Mouse (Mus musculus) gastrocnemius, adult 8-10 months (tissue): ENCODE results near the gene Gpank1. TPM values are rescaled to one million over a fixed set of nuclear protein-coding genes. Genes with fewer than 3 reads are reported as not detected.

ENCODE experiments used
- DNase-seq, 2 experiments: peaks; one replicate each; pipeline ENCODE4 v3.0.0; 2022; ENCODE audit warnings: low spot score in 2 of 2
- total RNA-seq, 4 experiments: library from RNA; stranded (reverse); gene quantifications; 2 replicates each; pipeline ENCODE4 v1.2.4; 2022

The Gpank1 gene
- total RNA-seq, 4 experiments from 2014 or later, result 8.6 to 11.4 (median 9.3) TPM

DNA sequence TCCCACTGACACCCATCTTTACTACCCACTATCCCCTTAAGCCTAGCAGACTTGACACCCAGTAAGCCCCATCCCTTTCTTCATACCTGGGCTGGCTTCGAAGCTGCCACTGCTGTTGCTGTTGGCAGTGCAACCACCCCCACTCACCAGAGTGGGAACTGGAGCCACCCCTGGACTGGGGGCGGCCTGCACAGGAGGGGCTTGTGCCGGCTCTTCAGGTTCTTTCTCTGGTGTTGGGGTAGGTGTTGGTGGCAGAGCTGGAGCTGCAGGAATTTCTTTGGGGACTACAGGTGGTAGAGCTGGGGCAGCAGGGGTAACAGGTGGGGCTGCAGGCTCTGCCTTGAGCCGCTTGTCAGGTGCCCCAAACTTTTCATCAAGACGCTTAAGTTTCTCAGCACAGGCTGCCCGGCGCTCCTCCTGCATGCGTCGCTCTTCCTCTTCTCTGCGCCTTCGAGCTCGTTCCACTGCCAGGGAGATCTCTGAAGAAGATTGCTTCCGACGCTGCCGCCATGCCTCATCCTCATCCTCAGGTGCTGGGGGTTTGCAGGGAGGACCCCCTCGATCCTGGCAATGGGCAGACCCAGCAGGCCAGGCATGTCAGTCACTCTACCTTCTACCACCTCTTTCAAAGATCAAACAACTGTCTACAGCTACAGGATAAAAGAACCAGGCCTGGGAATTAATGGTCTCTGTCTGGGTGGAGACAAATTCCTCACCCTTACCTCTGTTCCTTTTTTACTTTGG is 37.8 kb downstream of the Gpank1 start:
- DNase-seq, result no peak

DNA sequence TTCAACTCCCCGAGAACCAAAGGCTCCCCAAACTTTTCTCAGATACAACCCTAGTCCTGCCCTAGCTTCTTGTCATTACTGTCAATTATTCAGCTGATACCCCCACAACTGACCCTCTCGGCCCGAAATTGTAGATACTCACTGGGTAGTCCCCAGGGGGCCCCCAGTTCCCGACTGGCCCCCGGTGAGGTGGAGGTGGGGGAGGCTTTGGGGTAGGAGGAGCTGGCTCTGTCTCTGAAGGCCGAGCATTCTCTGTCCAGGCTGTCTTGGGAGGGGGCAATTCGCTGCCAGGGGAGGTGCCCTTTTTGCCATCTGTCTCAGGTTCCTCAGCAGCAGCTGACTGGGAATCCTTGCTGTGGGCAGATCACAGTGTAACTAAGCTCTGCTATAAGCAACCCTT is 38.4 kb downstream of the Gpank1 start:
- DNase-seq, result no peak

DNA sequence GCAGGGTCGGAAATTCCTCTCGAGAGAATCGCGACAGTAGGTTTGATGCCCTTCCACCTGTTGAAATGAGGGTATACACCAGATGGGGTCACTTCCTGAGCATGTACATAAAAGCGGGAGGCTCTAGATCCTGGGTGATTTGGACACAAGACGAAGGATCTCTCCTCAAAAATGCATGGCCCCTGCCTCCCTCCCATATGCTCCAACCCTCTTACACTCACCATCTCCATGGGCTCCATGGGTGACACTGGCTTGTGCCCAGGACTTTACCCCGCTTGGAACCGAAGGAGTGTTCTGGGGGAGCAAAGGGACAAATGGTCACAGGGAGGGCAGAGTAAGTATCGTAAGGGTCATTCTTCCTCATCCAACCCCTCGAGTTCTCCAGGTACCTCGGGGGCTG is 40.2 kb downstream of the Gpank1 start:
- DNase-seq, result no peak

DNA sequence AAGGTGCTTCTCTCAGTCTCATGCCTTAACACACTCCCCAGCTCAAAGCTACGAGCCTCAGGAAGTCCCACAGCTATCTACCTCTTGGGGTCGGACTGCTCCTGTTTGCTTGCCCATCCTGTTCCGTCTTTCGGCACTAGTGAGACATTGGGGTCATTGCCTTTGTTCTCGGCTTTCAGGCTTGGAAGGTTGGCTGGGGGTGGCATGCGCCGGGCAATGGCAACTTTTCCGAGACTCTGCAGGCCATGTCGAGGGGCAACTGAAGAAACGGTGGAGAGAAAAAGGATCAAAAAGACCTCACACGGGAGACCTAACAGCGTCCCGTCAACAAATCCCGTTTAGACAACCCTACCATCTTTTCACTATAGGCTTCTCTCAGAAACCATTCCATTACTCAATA is 40.9 kb downstream of the Gpank1 start:
- no peak for DNase-seq

DNA sequence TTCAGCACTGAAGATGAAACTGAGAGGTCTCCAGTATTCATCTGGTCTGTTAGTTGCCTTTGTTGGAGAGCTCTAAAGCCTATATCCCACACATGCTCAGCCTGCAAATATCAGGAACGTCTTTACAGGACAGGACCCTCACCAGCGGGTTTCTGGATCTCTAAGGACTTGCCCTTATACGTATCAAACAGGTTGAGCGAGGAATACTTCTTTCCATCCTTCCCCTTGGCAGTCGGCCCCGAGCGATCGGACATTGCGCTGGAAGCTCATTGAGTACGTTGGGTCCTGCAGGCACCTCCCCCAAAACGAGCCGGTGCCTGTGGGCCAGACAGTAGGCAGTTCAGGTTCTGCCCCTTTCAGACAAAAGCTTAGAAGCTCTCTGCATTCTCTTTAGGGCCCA is 41.5 kb downstream of the Gpank1 start:
- DNase-seq, result no peak

DNA sequence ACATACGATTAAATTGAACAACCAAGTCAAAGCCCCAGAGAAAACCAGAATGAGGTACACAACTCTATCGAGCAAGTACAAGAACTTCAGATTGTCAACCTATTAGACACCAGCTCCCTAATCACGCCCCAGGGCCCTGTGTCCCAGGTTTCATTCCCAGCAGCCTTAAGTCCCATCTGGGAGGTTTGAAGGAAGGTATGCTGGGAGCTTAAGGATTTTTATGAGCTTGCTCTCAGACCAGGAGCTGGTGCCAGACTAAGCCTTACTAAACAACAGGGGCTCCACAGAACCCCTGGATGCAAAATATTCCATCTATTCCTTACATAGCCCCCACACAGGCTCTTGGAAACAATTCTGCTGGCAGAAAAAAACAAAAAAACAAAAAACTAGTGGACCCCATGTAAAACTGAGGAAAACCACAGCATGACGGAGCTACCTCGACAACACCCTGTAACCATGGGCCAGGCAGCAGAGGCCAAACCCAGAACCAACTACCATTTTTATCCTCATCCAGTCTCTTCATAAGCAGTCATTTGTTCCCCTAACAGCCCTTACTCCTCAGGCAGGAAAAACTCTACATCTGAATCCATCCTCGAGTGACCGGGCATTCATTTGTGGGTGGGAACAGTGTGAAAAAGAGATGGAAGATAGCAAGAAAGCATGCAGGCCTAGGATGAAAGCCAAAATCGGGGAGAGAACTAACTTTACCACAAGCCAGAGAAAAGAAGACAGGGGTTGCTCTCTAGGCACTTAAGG is 42.2 kb downstream of the Gpank1 start:
- DNase-seq, result no peak

DNA sequence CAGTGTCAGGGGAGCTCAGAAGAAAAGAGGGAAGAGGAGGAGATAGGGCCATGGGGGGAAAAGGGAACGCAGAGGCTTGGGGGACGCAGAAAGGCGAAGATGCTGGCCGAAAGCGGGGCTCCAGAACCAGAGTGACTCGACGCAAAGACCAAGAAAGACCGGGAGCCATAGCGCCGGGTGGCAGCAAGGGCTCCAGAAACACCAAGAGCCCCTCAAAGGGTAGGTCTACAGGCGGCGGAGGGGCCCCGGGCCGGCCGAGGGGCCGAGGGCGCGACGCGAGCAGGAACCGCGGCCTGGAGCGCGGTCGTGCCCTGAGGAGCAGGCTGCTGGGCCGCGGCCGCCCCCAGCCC is 42.9 kb downstream of the Gpank1 start:
- DNase-seq, result no peak

DNA sequence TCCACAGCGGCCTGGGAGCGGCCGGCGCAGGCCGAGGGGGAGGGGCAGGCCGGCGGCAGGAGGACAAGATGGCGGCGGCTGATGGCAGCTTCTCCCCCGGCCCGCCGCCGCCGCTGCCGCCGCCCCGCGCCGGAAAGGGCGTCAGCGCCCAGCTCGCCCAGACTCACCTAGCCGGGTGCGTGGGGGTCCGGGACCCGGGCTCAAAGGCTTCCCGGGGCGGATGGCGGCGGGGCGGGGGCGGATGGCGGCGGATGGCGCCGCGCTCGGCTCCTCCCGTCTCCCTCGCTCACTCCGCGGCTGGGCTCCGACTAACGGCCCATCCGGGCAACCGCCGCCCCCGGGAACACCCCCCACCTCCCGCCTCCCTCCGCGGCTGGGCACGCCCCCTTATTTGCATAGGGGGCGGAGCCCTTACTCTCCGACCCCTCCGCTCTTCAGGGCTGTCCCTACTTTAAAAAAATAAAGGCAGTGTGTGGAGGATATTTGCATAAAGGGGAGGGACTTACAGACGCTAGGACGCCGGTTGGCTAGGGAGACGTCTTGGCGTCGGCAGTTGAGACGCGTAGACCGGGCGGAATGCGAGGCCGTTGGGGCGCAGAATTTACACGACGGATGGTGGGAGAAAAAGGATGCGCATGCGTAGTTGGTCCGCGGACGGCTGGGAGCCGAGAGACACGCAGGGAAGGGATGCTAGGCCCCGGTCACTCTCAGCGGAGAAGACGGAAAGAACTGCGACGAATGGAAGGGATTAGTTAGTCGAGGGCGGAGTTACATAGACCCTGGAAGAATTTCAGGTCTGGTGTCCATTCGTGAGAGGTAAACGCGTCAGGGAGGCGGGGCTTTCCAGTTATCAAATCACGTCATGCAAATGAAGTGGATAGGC is 43.6 kb downstream of the Gpank1 start, which contains the start of gene Prrc2a:
TSS of gene Prrc2a (minus strand) at position 330 of the 883 bp plus-strand sequence.
- DNase-seq, result peak; percentile 96 to 98

DNA sequence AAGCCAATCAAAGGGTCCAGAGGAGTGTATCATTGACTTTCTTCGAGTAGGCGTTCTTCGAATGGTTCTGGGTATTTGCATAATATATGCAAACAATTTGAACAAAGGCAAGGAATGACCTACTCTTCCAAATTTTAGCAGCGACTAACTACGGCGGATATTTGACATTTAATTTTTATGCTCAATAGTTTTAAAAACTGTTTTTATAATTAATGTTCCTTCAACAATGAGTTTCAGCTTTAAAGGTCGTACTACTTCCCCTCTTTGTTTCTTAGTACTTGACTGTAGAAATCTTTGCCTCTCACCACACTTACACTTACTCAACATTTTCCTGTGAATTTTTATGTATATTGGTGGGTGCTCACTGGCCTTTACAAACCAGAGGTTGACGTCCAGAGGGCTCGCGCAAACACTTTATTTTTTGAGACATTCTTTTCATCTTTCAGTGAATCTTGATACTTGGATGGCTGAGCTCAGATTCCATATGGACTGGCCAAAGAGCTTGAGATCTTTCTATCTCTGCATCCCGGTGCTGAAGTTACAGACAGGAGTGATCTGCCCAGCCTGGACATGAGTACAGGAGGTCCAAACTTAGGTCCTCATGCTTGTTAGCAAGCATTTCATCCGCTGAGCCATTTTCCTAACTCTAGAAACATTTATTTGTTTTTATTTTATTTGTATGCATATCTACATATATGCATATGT is 44.3 kb downstream of the Gpank1 start:
- DNase-seq, result no peak

DNA sequence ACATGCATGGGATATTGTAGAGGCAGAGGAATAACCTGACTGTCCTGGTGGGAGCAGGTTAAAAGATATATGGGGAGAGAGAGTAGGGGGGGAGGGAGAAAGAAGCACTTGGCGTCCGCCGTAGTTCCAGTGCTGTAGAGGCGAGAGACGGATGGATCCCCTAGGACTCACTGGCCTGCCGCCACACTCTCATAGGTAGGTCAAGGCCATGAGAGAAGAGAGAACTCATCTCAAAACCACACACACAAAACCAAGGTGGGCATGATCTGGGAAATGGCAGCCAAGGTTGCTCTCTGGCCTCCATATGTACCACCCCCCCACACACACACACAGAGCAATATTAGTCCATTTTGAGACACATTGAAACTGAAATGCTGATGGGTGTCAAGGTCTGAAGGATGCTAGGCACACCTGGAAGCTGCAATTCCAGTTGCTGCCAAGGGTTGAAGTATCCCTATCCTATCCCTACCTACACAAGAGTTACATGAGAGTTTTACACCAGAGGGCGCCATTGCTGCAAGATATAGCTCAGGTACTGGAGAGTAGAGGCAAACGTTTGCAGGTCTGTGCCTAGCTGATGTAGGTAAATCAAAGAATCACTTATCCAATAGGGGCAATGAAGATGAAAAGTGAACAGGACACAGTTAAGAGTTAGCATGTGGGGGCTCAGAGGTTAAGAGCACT is 45.2 kb downstream of the Gpank1 start:
- DNase-seq, result no peak

DNA sequence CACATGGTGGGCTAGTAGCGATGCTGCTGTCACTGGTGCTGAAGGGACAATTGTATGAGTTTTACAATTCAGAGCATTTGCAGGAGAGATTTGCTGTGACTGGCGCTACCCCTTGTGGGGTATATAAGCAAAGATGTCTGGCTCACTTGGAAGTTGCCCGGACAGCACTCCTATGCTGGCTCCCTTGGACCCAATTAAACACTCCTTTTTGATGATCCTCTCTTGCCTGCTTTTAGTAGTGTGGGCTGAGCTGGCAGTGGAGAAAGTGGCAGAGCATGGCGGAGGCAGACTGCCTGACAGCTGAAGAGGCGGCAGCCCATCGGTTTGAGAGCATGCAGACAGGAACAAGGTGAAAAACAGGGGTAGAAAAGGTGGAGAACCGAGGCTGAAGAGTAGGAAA is 46.5 kb downstream of the Gpank1 start:
- DNase-seq, result no peak

DNA sequence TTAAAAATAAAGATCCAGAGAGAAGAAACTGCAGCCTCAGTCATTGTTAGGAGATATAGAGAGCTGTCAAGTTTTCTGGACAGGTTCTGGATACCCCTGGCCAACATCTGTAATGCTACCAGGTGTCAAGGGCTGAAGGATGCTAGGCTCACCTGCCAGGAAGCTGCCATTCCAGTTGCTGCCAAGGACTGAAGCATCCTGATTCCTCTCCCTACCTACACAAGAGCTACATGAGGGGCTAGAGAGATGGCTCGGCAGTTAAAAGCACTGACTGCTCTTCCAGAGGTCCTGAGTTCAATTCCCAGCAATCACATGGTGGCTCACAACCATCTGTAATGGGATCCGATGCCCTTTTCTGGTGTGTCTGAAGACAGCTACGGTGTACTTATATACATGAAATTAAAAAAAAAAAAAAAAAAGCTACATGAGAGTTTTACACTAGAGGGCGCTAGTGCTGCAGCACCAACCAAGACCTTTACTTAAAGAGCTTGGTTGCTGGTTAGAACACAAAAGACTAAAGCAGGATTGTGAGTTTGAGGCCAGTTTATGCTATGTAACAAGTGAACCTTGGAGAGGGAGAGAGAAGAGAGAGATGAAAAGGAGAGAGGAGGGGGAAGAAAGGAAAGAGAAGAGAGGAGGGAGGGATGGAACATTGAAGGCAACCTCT is 47.4 kb downstream of the Gpank1 start:
- no peak for DNase-seq

DNA sequence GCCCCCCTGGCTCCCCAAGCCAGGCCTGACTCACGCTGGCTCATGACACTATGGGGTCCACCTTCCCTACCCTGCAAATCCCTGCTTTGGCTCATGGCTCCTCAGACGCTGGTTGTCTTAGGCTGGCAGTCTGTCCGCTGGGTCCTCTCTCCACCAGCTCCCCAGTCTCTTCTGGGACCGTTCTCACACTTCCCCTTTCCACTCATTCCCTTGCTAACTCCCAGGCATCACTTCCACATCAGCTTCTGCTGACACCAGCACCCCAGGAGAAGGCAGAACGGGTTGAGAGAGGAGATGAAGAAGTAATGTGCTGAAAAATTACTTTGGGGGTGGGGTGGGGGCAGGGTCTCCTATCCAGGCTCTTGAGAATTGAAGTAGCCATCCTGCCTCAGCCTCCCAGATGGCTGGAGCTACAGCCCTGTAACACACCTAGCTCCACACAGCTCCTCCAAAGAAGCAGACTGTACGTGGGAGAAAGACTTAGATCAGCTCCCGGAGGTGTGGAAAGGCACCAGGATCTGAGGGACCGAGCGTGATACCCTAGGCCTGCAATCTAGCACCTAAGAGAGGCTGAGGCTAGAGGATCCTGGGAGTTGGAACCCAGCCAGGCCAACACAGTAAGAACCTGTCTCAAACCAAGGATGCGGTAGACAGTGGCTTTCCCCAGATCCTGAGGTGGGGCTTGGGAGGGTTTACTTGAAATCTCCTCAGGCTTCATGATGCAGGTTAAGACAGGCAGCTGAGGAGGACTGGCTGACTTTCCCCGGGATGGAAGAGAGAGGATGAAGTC is 51.4 kb downstream of the Gpank1 start:
- DNase-seq, result no peak

DNA sequence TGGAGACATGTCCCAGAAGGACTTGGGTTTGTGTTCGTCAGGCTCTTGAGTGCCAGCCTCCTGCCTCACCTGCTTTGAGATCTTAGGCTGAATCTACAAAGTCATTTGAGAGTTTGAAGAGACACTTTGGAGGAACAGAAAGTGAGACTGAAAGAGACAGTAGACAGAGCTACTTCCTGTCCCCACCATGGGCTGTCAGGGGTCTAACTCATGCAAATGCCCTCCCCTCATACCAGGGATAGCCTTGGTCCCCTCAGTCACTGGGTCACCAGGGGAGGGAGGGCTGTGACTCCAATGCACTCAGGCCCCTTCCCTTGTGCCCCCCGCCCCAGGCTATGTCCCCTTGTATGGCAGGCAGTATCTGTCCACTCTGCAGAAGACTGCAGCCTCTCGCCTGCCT is 52.1 kb downstream of the Gpank1 start:
- no peak for DNase-seq

Other genes starting within 250 kb of the Gpank1 start
- 1 to 10 TPM; 7.3 to 7.9 (median 7.6) TPM for gene Zbtb12, start 242.0 kb upstream of the Gpank1 start, total RNA-seq
- not detected for gene Gm20547, start 239.4 kb upstream of the Gpank1 start, total RNA-seq
- gene C2, start 223.2 kb upstream of the Gpank1 start, total RNA-seq, result 1 to 10 TPM in 3 of 4 experiments, under 1 TPM in 1; 0.73 to 2.3 (median 2.2) TPM
- gene Ehmt2, start 223.0 kb upstream of the Gpank1 start, total RNA-seq, result 10 to 100 TPM; 31.2 to 37.2 (median 33.4) TPM
- gene Slc44a4, start 207.0 kb upstream of the Gpank1 start, total RNA-seq, result under 1 TPM in 2 of 4 experiments, not detected in 2; 0.15 TPM
- 10 to 100 TPM in 2 of 4 experiments, 1 to 10 TPM in 2; 8.8 to 11.6 (median 10.5) TPM for gene Neu1, start 190.2 kb upstream of the Gpank1 start, total RNA-seq
- 10 to 100 TPM in 1 of 4 experiments, 1 to 10 TPM in 3; 2.4 to 13.6 (median 3.7) TPM for gene Hspa1b, start 162.2 kb upstream of the Gpank1 start, total RNA-seq
- gene Gm20481, start 151.5 kb upstream of the Gpank1 start, total RNA-seq, result not detected
- gene Hspa1a, start 149.3 kb upstream of the Gpank1 start, total RNA-seq, result 10 to 100 TPM in 1 of 4 experiments, 1 to 10 TPM in 3; 4.2 to 17.8 (median 5.3) TPM
- 10 to 100 TPM; 19.4 to 26.1 (median 20.2) TPM for gene Hspa1l, start 148.8 kb upstream of the Gpank1 start, total RNA-seq
- gene Lsm2, start 139.6 kb upstream of the Gpank1 start, total RNA-seq, result 10 to 100 TPM; 11.7 to 15.7 (median 13.0) TPM
- gene Vars, start 120.5 kb upstream of the Gpank1 start, total RNA-seq, result 10 to 100 TPM; 37.3 to 42.8 (median 41.0) TPM
- 10 to 100 TPM in 3 of 4 experiments, 1 to 10 TPM in 1; 8.0 to 18.8 (median 13.7) TPM for gene Vwa7, start 104.9 kb upstream of the Gpank1 start, total RNA-seq
- not detected for gene Sapcd1, start 93.4 kb upstream of the Gpank1 start, total RNA-seq
- gene Msh5, start 74.7 kb upstream of the Gpank1 start, total RNA-seq, result not detected
- 1 to 10 TPM; 5.2 to 9.0 (median 6.6) TPM for gene Clic1, start 71.5 kb upstream of the Gpank1 start, total RNA-seq
- gene Ddah2, start 62.4 kb upstream of the Gpank1 start, total RNA-seq, result 1 to 10 TPM; 4.3 to 6.2 (median 5.1) TPM
- not detected for gene Ly6g6c, start 56.1 kb upstream of the Gpank1 start, total RNA-seq
- not detected for gene Mpig6b, start 55.3 kb upstream of the Gpank1 start, total RNA-seq
- gene Ly6g6e, start 44.6 kb upstream of the Gpank1 start, total RNA-seq, result not detected
- gene Ly6g6d, start 43.4 kb upstream of the Gpank1 start, total RNA-seq, result 1 to 10 TPM in 1 of 4 experiments, under 1 TPM in 2, not detected in 1; 0.53 to 1.8 (median 0.99) TPM
- not detected for gene Ly6g6f, start 35.8 kb upstream of the Gpank1 start, total RNA-seq
- gene Abhd16a, start 32.2 kb upstream of the Gpank1 start, total RNA-seq, result 100 to 1,000 TPM in 1 of 4 experiments, 10 to 100 TPM in 3; 84.1 to 107 (median 92.9) TPM
- not detected for gene Ly6g5c, start 13.2 kb upstream of the Gpank1 start, total RNA-seq
- gene Ly6g5b, start 6.0 kb upstream of the Gpank1 start, total RNA-seq, result not detected
- gene Csnk2b, start 598 bp downstream of the Gpank1 start, total RNA-seq, result 100 to 1,000 TPM; 169 to 216 (median 180) TPM
- 10 to 100 TPM; 13.6 to 22.6 (median 17.0) TPM for gene D17H6S53E, start 4.9 kb downstream of the Gpank1 start, total RNA-seq
- gene Apom, start 10.6 kb downstream of the Gpank1 start, total RNA-seq, result not detected
- gene Bag6, start 13.7 kb downstream of the Gpank1 start, total RNA-seq, result 100 to 1,000 TPM; 206 to 247 (median 236) TPM
- gene Prrc2a, start 43.4 kb downstream of the Gpank1 start, total RNA-seq, result 10 to 100 TPM; 90.5 to 98.3 (median 94.6) TPM
- under 1 TPM in 2 of 4 experiments, not detected in 2; 0.52 to 0.72 TPM for gene Aif1, start 54.6 kb downstream of the Gpank1 start, total RNA-seq
- gene Lst1, start 67.0 kb downstream of the Gpank1 start, total RNA-seq, result under 1 TPM in 2 of 4 experiments, not detected in 2; 0.73 to 0.92 TPM
- not detected for gene Ltb, start 73.0 kb downstream of the Gpank1 start, total RNA-seq
- gene Tnf, start 80.6 kb downstream of the Gpank1 start, total RNA-seq, result under 1 TPM in 1 of 4 experiments, not detected in 3; 0.31 TPM
- under 1 TPM; 0.53 to 0.76 (median 0.65) TPM for gene Lta, start 83.9 kb downstream of the Gpank1 start, total RNA-seq
- not detected for gene Gm16181, start 99.4 kb downstream of the Gpank1 start, total RNA-seq
- gene Atp6v1g2, start 112.2 kb downstream of the Gpank1 start, total RNA-seq, result 1 to 10 TPM; 1.3 to 2.3 (median 1.9) TPM
- gene Nfkbil1, start 114.3 kb downstream of the Gpank1 start, total RNA-seq, result 1 to 10 TPM; 6.3 to 8.6 (median 8.0) TPM
- 10 to 100 TPM; 77.1 to 93.9 (median 81.7) TPM for gene Ddx39b, start 120.3 kb downstream of the Gpank1 start, total RNA-seq
- 10 to 100 TPM; 31.3 to 52.9 (median 41.7) TPM for gene H2-D1, start 141.3 kb downstream of the Gpank1 start, total RNA-seq
- gene H2-Q1, start 198.9 kb downstream of the Gpank1 start, total RNA-seq, result under 1 TPM in 3 of 4 experiments, not detected in 1; 0.17 to 0.65 (median 0.21) TPM
- gene H2-Q2, start 220.8 kb downstream of the Gpank1 start, total RNA-seq, result under 1 TPM; 0.38 to 0.90 (median 0.45) TPM